Mouse (Mus musculus): ENCODE results near the gene Gm2244.
"Not testable (repeated sequence)": the region's sequence is repeated elsewhere in the genome, so short reads cannot be mapped to it uniquely, and the experiment has no call there.

Gm2244 gene

GRCm38 (mm10) chr14:19549863-19550262, at the start of gene Gm2244:
Gene Gm2244 (minus strand): TSS chr14:19549963.
- DNase-seq: not testable (repeated sequence)

- DNase-seq: peak; percentile 22
These were observed 35.3 kb upstream of the Gm2244 start, which contains the start of gene Gm2237 for GRCm38 (mm10) chr14:19584804-19585667. Gene Gm2237 (minus strand): TSS chr14:19585135.

Data from embryo, embryonic 11 days (tissue).